Mouse (Mus musculus): ENCODE results near the gene Zfp109.
A peak's percentile ranks its signal among the peaks of the same experiment; 100 is the strongest.

The Zfp109 gene

GRCm38 (mm10) chr7:24207488-24208261 lies 29.7 kb downstream of the Zfp109 start:
- DNase-seq (ENCODE audit: low read depth, low spot score), result peak; percentile 88

DNA sequence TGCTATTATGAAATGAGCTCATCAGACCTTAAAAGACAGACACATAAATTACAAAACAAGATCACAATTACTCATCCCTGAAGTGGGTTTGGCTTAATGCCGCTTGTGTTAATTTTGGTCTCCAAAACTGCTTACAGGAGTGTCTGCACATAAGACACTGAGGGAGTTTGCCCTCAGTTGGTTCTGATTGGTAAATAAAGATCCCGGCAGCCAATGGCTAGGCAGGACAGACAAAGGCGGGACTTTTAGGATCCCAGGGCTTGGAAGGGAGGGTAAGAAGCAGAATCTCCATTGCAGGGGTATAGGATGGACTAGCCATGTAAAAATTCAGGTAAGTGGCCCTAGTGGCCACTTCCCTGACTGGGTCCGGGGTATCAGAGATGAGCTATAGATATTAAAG lies 40.4 kb downstream of the Zfp109 start:
- no peak for DNase-seq (ENCODE audit: low read depth, low spot score)

DNA sequence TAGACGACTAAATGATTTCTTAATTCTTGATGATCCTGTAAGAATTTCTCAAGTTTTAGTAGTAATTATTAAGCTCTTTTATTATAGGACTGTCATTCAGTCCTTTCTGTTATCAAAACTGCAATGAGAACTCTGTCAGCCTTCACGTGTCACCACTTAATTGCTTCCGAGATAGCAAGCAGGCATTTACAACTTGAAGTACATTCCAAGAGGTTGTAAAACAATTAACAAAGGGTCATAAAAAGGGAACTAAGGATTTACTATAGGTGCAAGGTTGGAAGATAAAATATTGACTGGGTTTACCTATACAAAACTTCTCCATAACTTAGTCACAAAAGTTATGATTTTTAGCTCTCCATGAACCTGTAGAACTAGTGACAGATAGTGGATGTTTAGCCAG lies 44.2 kb downstream of the Zfp109 start:
- DNase-seq (ENCODE audit: low read depth, low spot score), result no peak

DNA sequence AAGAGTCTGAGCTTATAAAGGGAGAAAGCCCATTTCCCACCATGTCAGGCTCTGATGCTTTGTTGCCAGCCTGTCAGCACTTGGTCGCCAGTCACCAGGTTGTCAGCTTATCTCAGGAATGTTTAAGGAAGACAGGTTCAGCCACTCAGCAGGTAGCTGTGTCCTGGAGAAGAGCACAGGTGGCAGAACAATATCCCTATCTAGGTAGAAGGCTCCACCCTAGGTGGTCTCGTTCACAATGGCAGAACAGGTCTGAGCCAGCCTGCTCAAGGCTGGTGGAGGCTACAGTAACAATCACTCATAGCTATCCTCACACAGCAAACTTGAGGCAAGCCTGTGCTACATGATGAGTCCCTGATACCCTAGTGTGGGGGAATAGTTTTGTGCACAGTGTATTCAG lies 46.0 kb downstream of the Zfp109 start:
- no peak for DNase-seq (ENCODE audit: low read depth, low spot score)

- DNase-seq (ENCODE audit: low read depth, low spot score), result no peak
Observed at GRCm38 (mm10) chr7:24189571-24189944, 47.8 kb downstream of the Zfp109 start.

- no peak for DNase-seq (ENCODE audit: low read depth, low spot score)
Observed at GRCm38 (mm10) chr7:24188901-24189570, 48.3 kb downstream of the Zfp109 start.

DNA sequence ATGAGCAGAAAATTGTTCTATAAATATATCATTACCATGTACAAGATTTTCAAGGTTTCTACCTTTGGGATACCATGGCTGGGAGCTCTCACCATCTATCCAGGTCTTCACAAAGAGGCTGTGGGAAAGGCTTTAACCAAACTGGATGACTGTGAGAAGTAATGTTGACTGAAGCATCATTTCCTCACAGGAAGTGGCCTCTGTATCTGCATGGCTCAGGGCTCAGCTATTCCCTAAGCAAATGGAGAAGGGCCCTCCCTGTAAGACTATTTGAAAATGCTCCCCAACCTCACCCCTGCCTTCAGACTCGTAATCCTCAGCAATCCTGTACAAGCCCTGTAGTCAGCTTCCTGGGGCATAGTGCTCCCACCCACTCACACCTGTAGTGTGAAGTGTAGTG lies 49.7 kb downstream of the Zfp109 start:
- no peak for DNase-seq (ENCODE audit: low read depth, low spot score)
